Mouse (Mus musculus) splenic B cell, adult 2 months (primary cell): ENCODE results near the gene Ankrd23.

Source experiments
- DNase-seq: peaks from one replicate; pipeline ENCODE4 v3.0.0-alpha.2; 2011; ENCODE audit warnings: low read depth, low spot score
- H3K27me3 ChIP-seq: 2 replicates; pipeline ENCODE4 v1.6.1; 2012; ENCODE audit warnings: mild to moderate bottlenecking, low read length, moderate library complexity, mixed read lengths; ENCODE audit not compliant: control insufficient read depth, poor library complexity, insufficient read depth, severe bottlenecking
- H3K36me3 ChIP-seq: 2 replicates; pipeline ENCODE4 v1.6.1; 2012; ENCODE audit warnings: mild to moderate bottlenecking, low read length, moderate library complexity, mixed read lengths; ENCODE audit not compliant: control insufficient read depth, poor library complexity, insufficient read depth, severe bottlenecking

Gene Ankrd23

DNA sequence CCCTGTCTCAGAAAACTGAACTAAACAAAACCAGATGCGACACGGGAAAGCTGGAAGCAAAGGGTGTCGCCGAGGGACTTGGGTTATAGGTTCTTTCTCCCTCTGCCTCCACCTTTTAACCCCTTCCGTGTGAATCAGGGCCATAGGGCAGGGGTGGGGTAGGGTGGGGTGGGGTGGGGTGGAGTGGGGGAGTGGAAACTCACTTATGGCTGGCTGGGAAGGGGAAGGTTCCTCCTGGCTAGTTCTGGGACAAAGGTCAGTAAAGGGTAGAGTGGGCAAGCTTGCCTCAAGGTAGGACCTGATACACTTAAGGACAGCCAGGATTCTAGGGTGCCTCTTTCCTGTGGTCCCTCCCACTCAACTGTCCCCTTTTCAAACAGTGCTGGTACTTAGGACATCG is 43.4 kb downstream of the Ankrd23 start:
- Histone ChIP-seq H3K36me3 (peaks cover 3% of the 10 kb centered on the region), H3K27me3 (no peaks in the 10 kb centered on the region)
- no peak for DNase-seq

DNA sequence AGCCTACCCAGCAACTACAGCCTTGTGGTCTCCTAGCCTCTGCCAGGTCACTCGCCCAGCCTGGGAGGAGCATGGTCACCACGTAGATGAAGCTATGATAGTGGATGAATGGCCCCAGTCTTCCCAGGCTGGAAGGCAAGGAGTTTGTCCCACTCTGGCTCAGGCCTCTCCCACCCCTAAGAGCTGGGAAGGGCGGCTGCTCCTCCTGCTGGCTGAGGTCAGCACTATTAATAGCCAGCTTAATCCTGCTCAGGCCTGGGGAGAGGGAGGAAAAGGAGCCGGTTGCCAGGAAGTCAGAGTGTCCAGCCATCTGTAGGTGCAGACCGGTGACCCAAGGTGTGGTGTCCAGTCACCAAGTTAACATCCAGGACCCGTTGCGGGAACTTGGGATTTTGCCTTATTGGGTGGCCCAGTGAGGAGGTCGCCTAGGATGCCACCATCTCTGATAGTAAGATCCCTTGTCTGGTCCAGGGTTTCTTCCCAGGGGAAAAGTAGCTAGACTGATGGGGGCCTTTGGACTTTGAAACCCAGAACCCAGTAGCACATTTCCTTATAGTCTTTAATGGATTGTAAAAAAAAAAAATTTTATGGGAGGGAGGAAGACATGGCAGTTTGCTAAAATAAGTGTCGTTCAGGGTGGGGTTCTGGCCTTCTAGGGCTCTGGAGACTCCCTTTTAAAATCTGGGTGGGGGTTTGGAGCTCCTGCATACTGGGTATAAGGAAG is 44.1 kb downstream of the Ankrd23 start:
- no peaks in the 10 kb centered on the region for H3K36me3 ChIP-seq
- no peak for DNase-seq
- H3K27me3 ChIP-seq: no peaks in the 10 kb centered on the region

DNA sequence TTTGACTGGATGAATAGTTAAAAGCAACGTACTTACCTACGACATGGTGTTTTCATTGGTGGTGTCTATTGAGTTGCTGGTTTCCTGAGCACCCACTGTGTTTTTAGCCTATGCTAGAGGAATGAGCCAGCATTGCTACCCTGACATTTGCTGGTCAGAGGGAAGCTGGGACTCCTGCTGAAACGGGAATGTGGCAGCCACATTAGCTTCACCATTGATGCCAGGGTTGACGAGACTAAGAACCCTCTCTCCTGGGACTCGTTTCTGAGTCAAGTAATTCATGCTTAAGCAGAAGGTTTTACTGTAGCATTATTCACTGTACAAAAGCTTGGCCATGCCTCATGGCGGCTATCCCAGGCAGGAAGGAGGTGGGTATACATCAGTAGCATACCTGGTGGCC is 47.0 kb downstream of the Ankrd23 start:
- no peaks in the 10 kb centered on the region for H3K36me3 ChIP-seq
- DNase-seq: no peak
- H3K27me3 ChIP-seq: no peaks in the 10 kb centered on the region

DNA sequence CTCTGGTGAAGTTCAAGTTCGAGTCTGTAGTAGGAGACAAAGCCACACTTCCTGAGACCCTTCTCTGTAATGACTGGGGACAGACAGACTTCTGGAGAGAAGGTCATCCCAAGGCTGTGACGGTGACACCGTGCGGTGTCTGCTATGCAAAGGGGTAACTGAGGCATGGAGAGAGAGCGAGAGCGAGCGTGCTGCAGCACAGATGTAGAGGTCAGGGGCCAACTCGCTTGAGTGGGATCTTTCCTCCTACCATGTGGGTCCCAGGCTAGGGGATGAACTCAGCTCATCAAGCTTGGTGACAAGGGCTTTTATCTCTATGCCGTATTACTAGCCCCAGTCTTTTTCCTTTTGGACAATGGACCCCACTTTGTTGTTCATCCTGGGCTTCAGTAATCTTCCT is 49.6 kb downstream of the Ankrd23 start:
- Histone ChIP-seq H3K36me3 (no peaks in the 10 kb centered on the region), H3K27me3 (no peaks in the 10 kb centered on the region)
- no peak for DNase-seq

DNA sequence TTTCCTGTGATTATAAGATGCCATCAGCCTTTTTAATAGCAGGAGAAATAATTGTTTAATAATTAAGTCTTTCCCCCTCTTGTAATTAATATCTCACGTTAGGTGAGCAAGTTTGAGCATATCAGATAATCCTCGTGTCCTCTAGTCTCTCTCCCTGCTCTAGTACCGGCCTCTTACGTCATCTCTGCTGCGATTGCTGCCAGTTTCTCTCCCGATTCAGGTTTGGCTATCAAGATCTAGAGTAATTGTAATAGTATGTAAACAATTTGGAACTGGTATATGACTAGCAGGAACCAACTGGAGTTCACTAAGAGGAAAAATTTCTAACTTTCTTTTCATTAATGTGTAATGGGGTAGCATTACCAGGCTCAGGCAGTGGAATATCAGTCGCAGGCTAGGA is 51.6 kb downstream of the Ankrd23 start:
- no peaks in the 10 kb centered on the region for H3K27me3 ChIP-seq
- no peak for DNase-seq
- no peaks in the 10 kb centered on the region for H3K36me3 ChIP-seq

DNA sequence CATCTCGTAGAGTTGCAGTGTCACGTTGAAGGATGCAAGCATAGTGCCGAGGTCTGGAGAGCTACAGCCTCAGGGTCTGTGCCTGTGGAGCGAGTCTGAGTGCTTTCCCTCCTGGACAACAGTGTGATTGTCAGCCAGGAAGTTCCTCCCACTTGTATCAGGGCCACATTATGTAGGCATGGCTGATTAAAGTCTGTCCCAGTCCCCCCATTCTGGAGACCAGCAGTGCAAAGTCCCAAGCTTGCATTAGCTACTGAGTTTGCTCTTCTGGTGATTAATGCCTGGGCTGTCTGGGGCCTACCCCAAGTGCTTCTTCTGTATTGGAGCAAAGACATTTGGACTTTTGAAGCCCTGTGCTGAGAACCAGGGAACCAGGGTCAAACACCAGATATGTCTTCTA is 52.9 kb downstream of the Ankrd23 start:
- no peak for DNase-seq
- no peaks in the 10 kb centered on the region for H3K36me3 ChIP-seq
- no peaks in the 10 kb centered on the region for H3K27me3 ChIP-seq
